Mouse (Mus musculus) olfactory bulb, adult 2 months (tissue): ENCODE measurements around the gene Apob.

Experiments
- CTCF ChIP-seq: fragments of 200-500 bp; IDR thresholded peaks from 2 replicates; pipeline ENCODE4 v1.5.1; 2012; ENCODE audit warnings: low read depth, mild to moderate bottlenecking, low read length, moderate library complexity; ENCODE audit not compliant: insufficient read depth
- POLR2A ChIP-seq: fragments of 200-500 bp; IDR thresholded peaks from 2 replicates; pipeline ENCODE4 v1.6.1; 2012; ENCODE audit warnings: mild to moderate bottlenecking, low read depth, low read length, moderate library complexity; ENCODE audit not compliant: insufficient read depth

GRCm38 (mm10) chr12:8042626-8043394 is 65.4 kb downstream of the Apob start:
- TF ChIP-seq CTCF (no peak), POLR2A (no peak)
